Mouse (Mus musculus) thymus, adult 2 months (tissue): Measurements from ENCODE around the gene Uggt1. TPM values are rescaled to one million over a fixed set of nuclear protein-coding genes. Genes with fewer than 3 reads are reported as not detected.

Experiments
- DNase-seq: peaks from one replicate; pipeline ENCODE4 v3.0.0; 2021
- H3K27ac ChIP-seq: fragments of 200-500 bp; 2 replicates; pipeline ENCODE4 v1.5.1; 2012; ENCODE audit warnings: low read length, control low read depth; ENCODE audit not compliant: control insufficient read depth, insufficient read depth
- H3K27me3 ChIP-seq: fragments of 200-500 bp; 2 replicates; pipeline ENCODE4 v1.6.1; 2012; ENCODE audit warnings: mild to moderate bottlenecking, low read length, moderate library complexity, mixed read lengths; ENCODE audit not compliant: control insufficient read depth, insufficient read depth
- H3K36me3 ChIP-seq: fragments of 200-500 bp; 2 replicates; pipeline ENCODE4 v1.6.1; 2012; ENCODE audit warnings: mild to moderate bottlenecking, low read length, moderate library complexity; ENCODE audit not compliant: control insufficient read depth, insufficient read depth
- H3K4me1 ChIP-seq: fragments of 200-500 bp; replicated peaks from 2 replicates; pipeline ENCODE4 v1.6.1; 2012; ENCODE audit warnings: low read length; ENCODE audit not compliant: control insufficient read depth, insufficient read depth
- H3K4me3 ChIP-seq: fragments of 200-500 bp; 2 replicates; pipeline ENCODE4 v1.5.1; 2012; ENCODE audit warnings: mild to moderate bottlenecking, low read length, control low read depth, moderate library complexity; ENCODE audit not compliant: control insufficient read depth, insufficient read depth
- CTCF ChIP-seq: fragments of 200-500 bp; IDR thresholded peaks from 2 replicates; pipeline ENCODE4 v1.5.1; 2012; ENCODE audit warnings: mild to moderate bottlenecking, control low read depth, low read length, moderate library complexity, borderline replicate concordance; ENCODE audit not compliant: control insufficient read depth, poor library complexity, insufficient read depth; ENCODE audit errors: extremely low read depth
- POLR2A ChIP-seq: fragments of 200-500 bp; IDR thresholded peaks from 2 replicates; pipeline ENCODE4 v1.6.1; 2012; ENCODE audit warnings: mild to moderate bottlenecking, low read length, control low read depth, moderate library complexity; ENCODE audit not compliant: control insufficient read depth, poor library complexity, insufficient read depth; ENCODE audit errors: extremely low read depth
- WGBS: fragments of 180-500 bp; shearing (Covaris S2); methylation state at CpG from one replicate; pipeline ENCODE4 v1.1.7; 2018; 5-methylcytosine and 5-hydroxymethylcytosine counted together
- polyA plus RNA-seq: library from polyadenylated mRNA; depleted of rRNA; stranded (reverse); fragments of >200 nt; gene quantifications from 2 replicates; pipeline ENCODE4 v1.2.3, GENCODE M21; 2012

Gene Uggt1
- polyA plus RNA-seq, 1 experiment, result 31.8 TPM

- WGBS, result 84% methylated on average over 10 of the region's 10 CpGs
- TF ChIP-seq CTCF (no peak), POLR2A (no peak)
- peaks cover 16% of the 10 kb centered on the region for H3K4me1 ChIP-seq
- no peak overlapping the region for H3K27ac ChIP-seq
- DNase-seq, result no peak
- H3K36me3 ChIP-seq, result peaks cover 4% of the 10 kb centered on the region
- no peaks in the 10 kb centered on the region for H3K27me3 ChIP-seq
- H3K4me3 ChIP-seq, result no peak overlapping the region
Measured at GRCm38 (mm10) chr1:36239396-36239795, 5.1 kb downstream of the Uggt1 start.

GRCm38 (mm10) chr1:36235855-36236254 is 8.7 kb downstream of the Uggt1 start:
- no peak for DNase-seq
- Histone ChIP-seq H3K4me1 (peaks cover 6% of the 10 kb centered on the region; the same call in 1 of the 2 replicates), H3K27me3 (no peaks in the 10 kb centered on the region), H3K27ac (no peak overlapping the region), H3K36me3 (peaks cover 21% of the 10 kb centered on the region), H3K4me3 (no peak overlapping the region)
- 78% methylated on average over 2 of the region's 2 CpGs for WGBS
- TF ChIP-seq CTCF (no peak), POLR2A (no peak)

- H3K4me1 ChIP-seq, result peaks cover 5% of the 10 kb centered on the region; the same call in 1 of the 2 replicates
- peaks cover 24% of the 10 kb centered on the region for H3K36me3 ChIP-seq
- no peak overlapping the region for H3K4me3 ChIP-seq
- WGBS, result 80% methylated on average over 9 of the region's 9 CpGs
- no peak overlapping the region for H3K27ac ChIP-seq
- H3K27me3 ChIP-seq, result no peaks in the 10 kb centered on the region
- no peak for DNase-seq
- TF ChIP-seq CTCF (no peak), POLR2A (no peak)
Measured at GRCm38 (mm10) chr1:36235057-36235639, 9.4 kb downstream of the Uggt1 start.

GRCm38 (mm10) chr1:36233218-36233617 is 11.3 kb downstream of the Uggt1 start:
- 95% methylated on average over 6 of the region's 6 CpGs for WGBS
- TF ChIP-seq POLR2A, result no peak
- no peak for TF ChIP-seq CTCF
- no peak overlapping the region for H3K27ac ChIP-seq
- H3K27me3 ChIP-seq, result no peaks in the 10 kb centered on the region
- H3K4me1 ChIP-seq, result no peaks in the 10 kb centered on the region
- DNase-seq, result no peak
- H3K36me3 ChIP-seq, result peaks cover 37% of the 10 kb centered on the region
- no peak overlapping the region for H3K4me3 ChIP-seq

- no peak for DNase-seq
- Histone ChIP-seq H3K4me3 (no peak overlapping the region), H3K36me3 (peaks cover 56% of the 10 kb centered on the region), H3K4me1 (no peaks in the 10 kb centered on the region), H3K27ac (no peak overlapping the region), H3K27me3 (no peaks in the 10 kb centered on the region)
- TF ChIP-seq CTCF (no peak), POLR2A (no peak)
- 85% methylated on average over 7 of the region's 7 CpGs for WGBS
Measured at GRCm38 (mm10) chr1:36230919-36231705, 13.4 kb downstream of the Uggt1 start.

GRCm38 (mm10) chr1:36228461-36228860 is 16.1 kb downstream of the Uggt1 start:
- H3K4me1 ChIP-seq, result no peaks in the 10 kb centered on the region
- H3K27ac ChIP-seq, result no peak overlapping the region
- H3K27me3 ChIP-seq, result no peaks in the 10 kb centered on the region
- DNase-seq, result no peak
- no peak overlapping the region for H3K4me3 ChIP-seq
- TF ChIP-seq CTCF (no peak), POLR2A (no peak)
- 95% methylated on average over 9 of the region's 9 CpGs for WGBS
- H3K36me3 ChIP-seq, result peaks cover 63% of the 10 kb centered on the region

- Histone ChIP-seq H3K4me3 (no peak overlapping the region), H3K36me3 (peaks cover 67% of the 10 kb centered on the region), H3K4me1 (no peaks in the 10 kb centered on the region), H3K27me3 (no peaks in the 10 kb centered on the region), H3K27ac (no peak overlapping the region)
- DNase-seq, result no peak
- TF ChIP-seq POLR2A (no peak), CTCF (no peak)
- 91% methylated on average over 3 of the region's 3 CpGs for WGBS
Measured at GRCm38 (mm10) chr1:36224648-36225047, 19.9 kb downstream of the Uggt1 start.
